Mouse (Mus musculus) inflammation-experienced regulatory T-cells, adult 6 months (primary cell): ENCODE measurements around the gene Gramd2. TPM values are rescaled to one million over a fixed set of nuclear protein-coding genes. Genes with fewer than 3 reads are reported as not detected.
"Not testable (repeated sequence)": the region's sequence is repeated elsewhere in the genome, so short reads cannot be mapped to it uniquely, and the experiment has no call there.

ENCODE experiments used
- ATAC-seq: one replicate; pipeline ENCODE4 v1.8.0; 2017
- polyA plus RNA-seq, 3 experiments: library from polyadenylated mRNA; unstranded; fragments of 100-300 nt; shearing (Covaris generic); gene quantifications; one replicate each; pipeline ENCODE4 v1.2.1; 2017

The Gramd2 gene
- polyA plus RNA-seq, 3 experiments from 2014 or later, result not detected

DNA sequence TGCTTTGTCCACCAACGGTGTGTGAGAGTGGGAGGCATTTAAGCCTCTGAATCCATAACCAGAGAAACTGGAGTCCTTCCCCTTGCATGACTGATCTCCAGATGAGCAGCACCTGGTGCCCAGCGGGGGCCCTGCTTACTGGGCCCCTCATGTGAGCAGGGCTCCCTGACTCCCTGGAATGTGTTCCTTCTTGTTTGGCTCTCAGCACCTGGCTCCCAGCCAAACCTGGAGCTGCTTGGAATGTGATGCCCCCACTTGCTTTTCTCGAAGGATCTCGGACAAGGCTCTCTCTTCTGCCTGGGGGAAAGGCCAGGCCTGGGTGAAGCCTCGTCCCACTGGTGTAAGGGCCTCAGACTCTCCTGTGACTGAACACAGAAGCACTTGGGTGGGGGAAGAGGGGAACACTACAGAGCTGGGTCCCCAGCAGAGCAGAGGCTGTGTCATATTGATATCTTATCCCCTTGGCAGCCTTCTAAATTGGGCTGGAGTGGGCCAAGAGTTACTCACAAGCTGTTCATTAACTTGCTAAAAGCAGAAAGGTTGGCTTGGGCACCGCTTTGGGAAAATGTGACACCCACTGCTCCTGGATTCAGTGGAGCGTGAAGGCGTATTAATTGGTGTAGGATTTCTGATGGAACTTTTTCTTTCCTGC, 44.0 kb downstream of the Gramd2 start:
- no peak for ATAC-seq

DNA sequence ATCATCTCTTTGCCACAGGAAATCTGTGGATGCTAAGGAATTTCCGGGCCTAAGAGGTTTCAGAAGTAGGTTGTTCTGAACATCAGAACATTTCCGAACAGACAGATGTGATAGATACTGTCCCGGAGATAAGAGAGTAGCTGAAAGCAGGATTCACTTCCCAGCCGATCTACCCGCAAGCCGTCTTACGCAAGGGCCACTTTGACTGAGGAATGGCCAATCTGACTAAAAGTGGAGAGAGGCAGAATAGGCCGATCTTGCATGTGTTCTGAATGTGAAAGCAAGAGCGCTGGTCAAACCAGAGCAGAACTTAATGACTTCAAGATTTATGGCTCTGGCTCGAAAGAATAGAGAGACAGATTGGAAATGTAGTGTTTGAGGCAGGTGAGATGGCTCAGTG, 45.6 kb downstream of the Gramd2 start:
- ATAC-seq, result no peak

GRCm38 (mm10) chr9:59727569-59728286, 47.8 kb downstream of the Gramd2 start:
- no peak for ATAC-seq

DNA sequence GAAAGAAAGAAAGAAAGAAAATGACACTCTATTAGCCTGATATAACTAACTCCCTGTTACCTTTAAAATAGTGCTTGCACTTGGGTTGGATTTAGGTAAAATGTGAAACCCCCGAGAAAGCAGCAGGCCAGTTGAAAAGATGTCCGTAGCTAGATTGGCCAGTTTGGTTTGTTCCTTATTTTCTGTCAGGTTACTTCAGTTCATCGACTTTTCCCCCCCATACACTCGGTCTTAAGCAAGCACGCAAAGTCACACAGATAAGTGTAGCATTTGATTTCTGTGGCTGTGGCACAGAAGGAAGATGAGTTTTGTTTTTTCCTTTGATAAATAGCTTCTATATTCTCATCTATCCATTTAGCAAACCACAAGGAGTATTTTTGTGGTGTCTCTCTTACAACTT, 51.2 kb downstream of the Gramd2 start:
- ATAC-seq, result no peak

GRCm38 (mm10) chr9:59733075-59733474, 53.1 kb downstream of the Gramd2 start:
- ATAC-seq, result no peak

- no peak for ATAC-seq
Observed at GRCm38 (mm10) chr9:59735394-59735793, 55.5 kb downstream of the Gramd2 start.

- ATAC-seq, result no peak
Observed at GRCm38 (mm10) chr9:59740593-59740992, 60.6 kb downstream of the Gramd2 start.

DNA sequence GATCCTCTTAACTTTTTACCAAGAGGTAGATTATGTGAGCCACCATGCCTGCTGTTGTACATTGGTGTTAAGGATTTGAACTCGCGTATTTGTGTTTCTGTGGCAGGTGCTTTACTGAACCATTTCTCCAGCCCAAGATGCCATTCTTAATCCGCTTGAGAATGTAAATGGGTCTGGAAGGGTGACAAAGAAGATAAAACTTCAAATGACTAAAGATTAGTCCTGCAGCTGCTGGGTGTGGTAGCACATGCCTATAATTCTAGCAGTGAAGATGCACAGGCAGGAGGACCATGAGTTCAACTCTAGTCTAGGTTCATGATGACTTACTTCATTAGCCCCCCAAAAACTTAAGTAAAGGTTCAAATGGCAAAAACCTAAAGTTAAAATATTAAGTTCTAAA, 64.0 kb downstream of the Gramd2 start:
- no peak for ATAC-seq

- ATAC-seq, result no peak
Observed at GRCm38 (mm10) chr9:59748387-59748786, 68.4 kb downstream of the Gramd2 start.

GRCm38 (mm10) chr9:59748969-59749368, 69.0 kb downstream of the Gramd2 start:
- ATAC-seq, result no peak

DNA sequence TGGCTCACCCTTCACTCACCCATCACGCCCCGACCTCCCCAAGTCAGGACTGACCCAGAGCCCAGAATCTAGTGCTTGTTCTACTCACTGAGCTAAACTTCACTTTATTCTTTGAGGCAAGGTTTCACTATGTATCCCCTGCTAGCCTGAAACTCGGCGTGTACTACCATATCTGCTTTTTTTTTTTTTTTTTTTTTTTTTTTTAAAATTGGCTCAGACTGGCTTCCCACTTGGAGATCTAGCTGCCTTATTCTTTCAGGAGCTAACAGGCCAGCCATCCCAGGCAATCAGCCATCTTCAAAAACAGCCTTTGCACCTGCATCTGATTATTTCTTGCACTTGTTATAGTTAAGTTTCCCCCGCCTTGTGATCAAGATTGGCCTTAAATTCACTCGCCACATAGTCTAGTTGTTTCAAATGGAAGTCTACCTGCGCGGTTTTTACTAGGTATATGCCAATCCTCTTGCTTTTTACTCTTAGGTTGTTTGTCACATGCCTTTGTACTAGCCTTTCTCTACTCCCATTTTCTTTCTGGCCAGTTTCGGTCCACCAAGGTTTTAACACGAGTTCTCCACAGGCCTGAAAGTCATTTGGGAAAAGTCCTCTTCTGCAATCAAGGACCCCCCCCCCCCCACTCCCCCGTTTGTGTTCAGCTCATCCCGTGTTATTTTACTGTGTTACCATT, 69.8 kb downstream of the Gramd2 start:
- ATAC-seq, result no peak

DNA sequence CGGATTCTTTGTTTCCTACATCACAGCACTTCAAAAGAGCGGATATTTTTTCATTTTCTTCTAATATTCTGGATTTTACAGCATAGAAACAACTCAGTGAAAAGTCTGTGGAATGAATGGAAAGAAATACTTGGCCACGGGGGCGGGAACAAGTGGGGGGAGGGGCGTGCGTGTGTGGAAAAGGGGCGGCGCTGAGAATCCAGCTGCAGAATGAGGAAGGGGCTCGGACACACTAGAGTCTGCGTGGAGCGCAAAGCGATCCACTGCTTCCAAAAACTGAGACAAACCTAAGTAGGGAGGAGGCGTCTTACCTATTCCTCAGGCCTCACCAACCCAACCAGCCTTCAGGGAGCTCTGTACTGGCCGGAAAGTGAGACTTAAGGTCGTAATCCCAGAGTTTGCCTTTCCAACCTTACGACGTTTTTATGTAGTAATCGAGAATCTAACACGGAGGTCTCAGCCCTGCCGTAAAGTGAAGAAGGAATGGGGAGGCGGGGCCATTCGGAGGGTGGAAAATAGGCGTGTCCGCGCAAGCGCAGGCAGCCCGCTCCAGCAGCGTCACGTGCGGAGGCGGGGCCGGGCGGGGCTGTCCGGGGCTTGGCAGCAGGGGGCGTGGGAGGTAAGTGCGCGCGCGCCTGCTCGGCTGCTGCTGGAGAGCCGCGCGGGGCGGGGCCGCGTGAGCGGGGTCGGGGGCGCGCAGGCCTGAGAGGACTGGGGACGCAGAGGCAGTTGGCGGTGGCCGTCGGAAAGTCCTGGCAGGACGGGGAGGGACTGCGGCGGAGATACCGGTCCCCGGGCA, 70.5 kb downstream of the Gramd2 start, which contains the start of the genes Senp8 and Myo9a:
Gene Senp8 (minus strand): TSS at position 444 of the 799 bp plus-strand sequence.
Gene Myo9a (plus strand): TSS at position 630 of the 799 bp plus-strand sequence.
- ATAC-seq, result peak; percentile 77

- peak; percentile 71 for ATAC-seq
Observed at GRCm38 (mm10) chr9:59751066-59751581, 71.2 kb downstream of the Gramd2 start.

GRCm38 (mm10) chr9:59751966-59752365, 72.0 kb downstream of the Gramd2 start:
- no peak for ATAC-seq

- no peak for ATAC-seq
Observed at GRCm38 (mm10) chr9:59755199-59755598, 75.3 kb downstream of the Gramd2 start.

DNA sequence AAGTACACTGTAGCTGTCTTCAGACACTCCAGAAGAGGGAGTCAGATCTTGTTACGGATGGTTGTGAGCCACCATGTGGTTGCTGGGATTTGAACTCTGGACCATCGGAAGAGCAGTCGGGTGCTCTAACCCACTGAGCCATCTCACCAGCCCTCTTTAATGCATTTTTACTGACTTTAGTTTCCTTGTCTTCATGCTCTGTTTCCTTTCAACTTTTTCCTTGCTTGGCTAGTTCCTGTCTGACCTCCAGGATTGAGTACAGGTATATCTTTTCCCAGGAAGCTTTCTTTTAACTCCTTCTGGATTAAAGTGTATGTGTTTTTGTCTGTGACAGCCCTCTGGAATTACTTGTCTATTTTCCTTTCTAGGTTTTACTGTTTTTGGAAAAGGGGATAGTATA, 77.1 kb downstream of the Gramd2 start:
- ATAC-seq, result not testable (repeated sequence)

GRCm38 (mm10) chr9:59760515-59760914, 80.6 kb downstream of the Gramd2 start:
- no peak for ATAC-seq

GRCm38 (mm10) chr9:59766966-59767461, 87.1 kb downstream of the Gramd2 start:
- not testable (repeated sequence) for ATAC-seq
